Mouse (Mus musculus) inflammation-experienced regulatory T-cells, adult 6 months (primary cell): Measurements from ENCODE around the gene Zbtb24. TPM values are rescaled to one million over a fixed set of nuclear protein-coding genes. Genes with fewer than 3 reads are reported as not detected.
A peak's percentile ranks its signal among the peaks of the same experiment; 100 is the strongest.

ENCODE experiments used
- ATAC-seq: one replicate; pipeline ENCODE4 v1.8.0; 2017
- polyA plus RNA-seq, 3 experiments: library from polyadenylated mRNA; unstranded; fragments of 100-300 nt; shearing (Covaris generic); gene quantifications; one replicate each; pipeline ENCODE4 v1.2.1; 2017

Gene Zbtb24
- polyA plus RNA-seq, 3 experiments from 2014 or later, result 21.3 to 33.2 (median 29.7) TPM

DNA sequence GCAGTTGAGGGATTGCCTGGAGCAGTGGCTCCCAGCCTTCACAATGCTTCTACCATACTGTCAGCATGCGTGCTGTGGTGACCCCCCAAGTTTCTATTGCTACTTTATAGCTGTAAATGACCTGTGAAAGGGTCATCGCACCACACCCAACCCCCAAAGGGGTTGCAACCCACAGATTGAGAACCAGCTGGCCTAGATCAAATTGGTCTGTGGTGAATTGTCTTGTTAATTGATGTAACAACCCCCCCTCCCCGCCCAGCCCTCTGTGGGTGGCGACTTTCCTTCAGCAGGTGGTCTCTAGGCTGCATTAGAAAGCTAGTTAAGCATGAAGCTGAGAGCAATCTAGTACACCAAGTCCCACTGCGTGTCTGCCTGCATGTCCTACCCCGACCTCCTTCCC, 17.1 kb downstream of the Zbtb24 start:
- ATAC-seq, result no peak

DNA sequence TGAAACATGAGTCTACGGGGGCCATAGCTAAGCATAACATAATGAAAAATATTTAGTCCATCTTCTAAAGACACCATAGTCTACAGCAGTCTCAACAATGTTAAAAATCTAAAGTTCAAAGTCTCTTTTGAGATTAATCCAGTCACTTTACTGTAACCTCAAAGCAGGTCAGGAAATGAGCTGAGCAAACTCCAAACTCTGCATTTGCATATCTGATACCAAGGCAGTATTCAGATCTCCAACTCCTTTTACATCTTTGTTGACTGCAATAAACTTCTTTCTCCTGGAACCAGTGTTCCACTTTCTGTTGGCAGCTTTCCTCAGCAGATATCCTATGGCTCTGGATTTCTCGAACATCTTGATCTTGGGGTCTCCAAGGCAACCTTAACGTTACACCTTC, 20.5 kb downstream of the Zbtb24 start:
- ATAC-seq, result peak; percentile 20

DNA sequence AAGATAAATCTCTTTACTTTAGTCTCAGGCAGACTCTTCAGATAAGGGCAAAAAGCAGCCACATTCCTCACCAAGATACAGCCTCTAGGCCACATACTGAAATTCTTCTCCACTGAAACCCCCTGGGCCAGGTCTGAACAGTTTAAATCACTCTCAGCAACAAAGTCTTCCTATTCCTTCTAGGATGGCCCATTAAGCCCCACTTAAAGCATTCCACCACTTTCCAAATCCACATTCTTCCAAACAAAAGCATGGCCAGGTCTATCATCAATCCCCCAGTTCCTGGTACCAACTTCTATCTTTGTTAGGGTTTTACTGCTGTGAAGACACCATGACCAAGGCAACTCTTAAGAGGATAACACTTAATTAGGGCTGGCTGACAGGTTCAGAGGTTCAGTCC, 22.4 kb downstream of the Zbtb24 start:
- no peak for ATAC-seq

DNA sequence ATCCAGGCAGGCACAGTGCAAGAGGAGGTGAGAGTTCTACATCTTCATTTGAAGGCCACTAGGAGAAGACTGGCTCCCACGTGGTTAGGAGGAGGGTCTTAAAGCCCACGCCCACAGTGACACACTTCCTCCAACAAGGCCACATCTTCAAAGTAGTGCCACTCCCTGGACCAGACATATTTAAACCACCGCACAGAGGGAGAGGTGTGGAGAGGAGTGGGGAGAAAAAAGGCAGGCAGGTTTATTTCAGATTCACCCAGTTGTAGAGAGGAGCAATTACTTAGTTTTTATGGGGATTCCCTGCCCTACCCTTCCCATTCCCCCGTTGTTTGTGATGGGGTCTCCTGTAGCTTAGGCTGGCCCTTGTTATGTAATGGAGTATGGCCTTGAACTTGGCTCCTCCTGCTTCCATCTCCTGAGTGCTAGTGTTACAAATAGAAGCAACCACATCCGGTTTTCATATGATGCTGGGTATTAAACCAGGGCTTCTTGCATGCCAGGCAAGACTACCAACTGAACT, 22.8 kb downstream of the Zbtb24 start:
- ATAC-seq, result peak; percentile 36

DNA sequence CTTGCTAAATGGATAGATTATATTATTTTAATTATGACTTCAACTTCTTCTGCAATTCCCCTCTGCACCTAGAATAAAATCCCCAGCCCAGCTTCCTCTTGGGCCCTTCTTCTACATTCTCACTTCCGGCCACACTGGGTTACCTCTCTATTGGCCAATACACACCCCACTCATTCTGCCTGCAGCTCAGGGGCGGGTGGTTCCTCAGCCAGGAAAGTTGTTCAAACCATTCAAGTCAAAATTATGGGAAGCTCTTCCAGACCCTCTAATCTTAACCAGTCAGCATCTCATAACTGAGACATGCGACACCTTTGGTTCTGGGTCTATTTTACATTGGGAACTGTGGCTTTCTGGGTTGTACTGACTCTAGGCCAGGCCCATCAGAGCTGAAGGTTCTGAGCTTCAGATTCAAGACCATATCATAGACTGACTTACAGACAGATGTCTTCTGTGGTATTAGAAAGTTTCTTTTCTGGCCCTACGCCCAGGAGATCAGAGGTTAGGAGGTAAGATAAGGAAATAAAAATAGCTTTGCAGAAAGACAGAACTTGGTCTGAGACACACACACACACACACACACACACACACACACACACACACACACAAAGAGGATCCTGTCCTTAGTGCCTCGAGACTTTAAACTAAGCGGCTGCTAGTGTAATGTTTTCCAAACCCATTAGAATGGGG, 23.7 kb downstream of the Zbtb24 start:
- peak; percentile 39 for ATAC-seq

DNA sequence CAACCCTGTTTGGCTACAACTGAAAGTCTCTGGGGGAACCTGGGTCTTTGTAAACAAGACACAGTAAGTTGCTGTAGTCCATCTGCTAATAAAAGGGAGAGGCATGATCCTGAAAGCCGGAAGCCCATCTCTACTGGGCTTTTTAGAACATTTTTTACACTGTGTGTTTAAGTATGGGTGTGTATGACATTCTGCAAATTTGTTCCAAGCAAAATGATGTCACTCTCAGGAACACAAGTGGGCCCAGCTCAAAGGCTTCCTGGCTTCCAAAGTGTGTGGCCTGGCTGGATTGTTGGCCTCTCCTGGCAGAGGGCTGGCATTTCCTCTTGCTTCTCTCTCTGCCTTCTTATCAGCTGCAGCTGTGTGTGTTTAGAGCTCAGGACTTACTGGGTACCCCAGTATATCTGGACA, 24.8 kb downstream of the Zbtb24 start:
- no peak for ATAC-seq

DNA sequence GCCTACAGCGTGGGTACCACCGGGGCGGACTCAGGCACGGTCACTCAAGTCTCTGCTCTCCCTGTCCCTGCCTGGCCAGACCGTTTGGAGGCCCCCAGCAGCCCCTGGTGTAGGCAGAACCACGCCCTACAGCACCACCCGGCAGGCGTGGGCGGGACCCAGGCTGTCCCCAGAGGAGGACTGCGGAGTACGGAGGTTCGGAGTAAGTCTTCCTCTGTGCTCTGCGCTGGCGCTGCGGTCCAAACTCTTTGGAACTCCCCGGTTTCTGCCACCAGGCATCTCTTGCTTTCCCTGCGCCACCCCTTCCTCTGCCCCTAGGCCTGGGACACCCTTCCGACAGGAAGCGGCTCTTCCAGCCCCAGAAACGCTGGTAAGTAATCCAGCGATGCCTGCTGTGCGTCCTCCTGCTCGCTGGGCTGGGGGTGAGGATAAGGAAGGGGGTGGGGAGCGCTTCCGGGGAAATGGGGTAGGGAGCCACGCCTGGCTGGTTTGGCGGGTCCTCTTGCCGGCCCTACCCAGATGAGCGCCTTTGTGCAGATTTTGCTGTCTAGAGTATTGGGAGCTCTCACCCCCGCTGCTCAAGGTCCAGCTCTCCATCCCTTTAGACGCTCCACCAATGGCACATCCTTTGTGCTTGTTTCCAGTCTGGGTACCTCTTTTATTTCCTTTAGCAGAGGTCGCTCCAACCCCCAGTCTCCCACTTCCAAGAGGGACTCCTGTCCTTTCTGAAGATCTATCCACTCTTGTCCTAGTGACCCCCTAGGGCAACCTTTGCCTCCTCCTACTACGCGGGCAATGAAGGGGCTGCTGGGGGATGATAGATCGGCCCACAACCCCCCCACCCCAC, 26.2 kb downstream of the Zbtb24 start, which contains the start of gene Mical1:
TSS of gene Mical1 (plus strand) at position 144 of the 847 bp plus-strand sequence.
- peak; percentile 49 for ATAC-seq

DNA sequence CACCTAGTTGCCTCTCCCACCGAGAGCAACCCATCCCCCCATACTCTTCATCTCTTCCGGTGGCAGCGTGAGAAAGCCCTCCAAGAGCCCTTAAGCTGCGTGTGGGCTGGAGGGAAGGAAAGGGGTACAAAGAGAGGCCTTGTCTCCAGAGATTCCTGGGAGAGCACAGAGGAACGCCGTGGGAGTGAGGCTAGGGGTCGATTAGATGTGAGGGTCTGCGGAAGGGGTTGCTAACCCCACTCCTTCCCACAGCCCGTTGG, 26.8 kb downstream of the Zbtb24 start:
- peak; percentile 1 for ATAC-seq

DNA sequence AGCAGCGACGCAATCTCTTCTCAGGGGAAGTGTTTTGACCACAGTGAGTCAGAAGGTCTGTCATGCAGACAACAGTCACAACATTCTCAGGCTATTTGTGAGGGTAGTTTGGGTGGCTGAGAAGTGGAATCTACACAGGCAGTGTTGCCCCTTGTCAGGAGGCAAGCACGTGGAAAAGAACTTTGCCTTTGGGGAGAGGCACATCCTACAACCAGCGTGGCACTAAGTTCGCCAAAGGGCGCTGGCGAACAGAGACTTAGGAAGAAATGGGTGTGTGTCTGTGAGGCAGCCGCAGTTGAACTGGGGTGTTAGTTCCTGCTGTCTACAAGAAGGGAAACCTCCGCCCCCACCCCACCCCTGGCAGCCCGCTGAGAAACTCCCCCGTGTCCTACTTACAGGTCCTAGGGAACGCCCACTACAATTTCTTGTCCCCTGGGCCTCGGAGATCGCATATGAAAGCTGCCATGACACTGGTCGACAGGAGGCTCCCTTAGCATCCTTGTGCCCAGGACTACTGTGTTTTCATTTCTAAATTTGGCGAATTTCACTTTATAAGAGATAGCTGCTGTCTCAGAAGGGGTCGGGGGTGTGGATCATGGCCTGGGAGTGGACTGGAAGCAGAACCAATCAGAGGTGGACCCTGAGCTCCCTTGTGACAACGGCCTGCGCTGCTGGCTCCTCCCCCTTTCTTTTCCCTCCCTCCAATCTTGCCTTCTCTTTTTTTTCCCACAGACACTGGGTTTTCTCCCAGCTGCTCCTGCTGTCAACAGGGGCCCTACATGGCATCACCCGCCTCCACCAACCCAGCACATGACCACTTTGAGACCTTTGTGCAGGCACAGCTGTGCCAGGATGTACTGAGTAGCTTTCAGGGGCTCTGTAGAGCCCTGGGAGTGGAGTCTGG, 27.3 kb downstream of the Zbtb24 start:
- ATAC-seq, result peak; percentile 45

DNA sequence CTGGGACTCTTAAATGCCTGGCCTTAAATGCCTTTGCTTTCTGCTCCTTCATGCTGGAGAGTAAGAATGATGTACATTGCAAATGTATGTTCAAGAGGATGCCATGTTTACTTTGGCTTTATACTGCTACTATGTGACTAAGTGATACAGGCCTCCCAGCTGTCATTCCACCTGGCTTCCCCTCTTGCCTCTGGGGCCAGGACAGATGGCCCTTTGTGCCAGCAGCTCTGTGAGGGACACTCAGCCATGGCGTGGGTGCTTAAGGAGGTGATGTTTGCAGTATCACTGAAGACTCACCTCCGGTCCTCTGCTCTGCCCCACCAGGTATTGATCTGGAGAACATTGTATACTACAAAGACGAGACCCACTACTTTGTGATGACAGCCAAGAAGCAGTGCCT, 29.8 kb downstream of the Zbtb24 start:
- ATAC-seq, result no peak

DNA sequence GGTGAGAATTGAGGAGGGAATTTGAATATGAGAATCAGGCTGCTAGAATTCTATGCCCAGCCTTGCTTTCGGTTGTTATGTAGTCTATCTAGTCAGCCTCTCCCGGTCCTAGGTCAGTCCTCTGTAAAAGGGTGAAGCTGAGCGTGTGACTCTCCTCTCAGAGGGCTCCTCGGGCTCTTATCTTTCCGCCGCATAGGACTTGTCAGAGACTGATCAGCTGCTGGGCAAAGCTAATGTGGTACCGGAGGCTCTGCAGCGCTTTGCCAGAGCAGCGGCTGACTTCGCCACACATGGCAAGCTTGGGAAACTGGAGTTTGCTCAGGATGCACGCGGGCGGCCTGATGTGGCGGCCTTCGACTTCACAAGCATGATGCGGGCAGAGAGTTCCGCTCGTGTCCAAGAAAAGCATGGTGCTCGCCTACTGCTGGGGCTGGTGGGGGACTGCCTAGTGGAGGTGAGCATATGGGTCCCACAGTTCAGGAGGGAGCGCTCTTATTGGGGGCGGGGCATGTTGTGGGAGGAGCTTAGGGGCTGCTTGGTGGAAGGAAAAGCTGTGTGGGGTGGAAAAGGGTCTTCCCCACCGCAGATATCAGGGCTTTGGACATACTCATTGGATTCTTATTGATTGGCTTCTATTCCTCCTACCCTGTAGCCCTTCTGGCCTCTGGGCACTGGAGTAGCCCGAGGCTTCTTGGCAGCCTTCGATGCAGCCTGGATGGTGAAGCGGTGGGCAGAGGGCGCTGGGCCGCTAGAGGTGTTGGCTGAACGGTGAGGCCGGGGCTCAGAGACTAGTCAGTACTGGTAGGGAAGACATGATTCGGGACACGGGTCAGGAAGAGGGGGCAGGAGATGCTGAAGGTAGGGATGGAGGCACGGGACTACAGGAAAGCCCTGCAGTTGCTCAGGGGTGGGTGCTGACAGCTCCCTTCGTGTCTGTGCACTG, 31.0 kb downstream of the Zbtb24 start:
- ATAC-seq, result no peak

DNA sequence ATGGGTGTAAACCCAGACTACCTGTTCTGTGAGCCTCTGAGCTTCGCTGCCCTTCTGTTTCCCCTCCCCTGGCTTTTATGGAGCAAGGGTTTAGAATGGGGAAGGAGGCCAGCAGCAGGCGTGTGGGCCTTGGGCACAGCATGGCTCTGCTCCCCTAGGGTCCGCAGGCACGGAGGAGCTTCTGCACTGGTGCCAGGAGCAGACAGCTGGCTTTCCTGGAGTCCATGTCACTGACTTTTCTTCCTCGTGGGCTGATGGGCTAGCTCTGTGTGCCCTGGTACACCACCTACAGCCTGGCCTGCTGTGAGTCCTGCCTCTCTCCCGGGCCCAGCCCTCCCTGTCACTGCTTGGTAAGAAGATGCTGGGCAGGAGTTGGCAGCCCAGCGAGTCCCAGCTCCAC, 32.3 kb downstream of the Zbtb24 start:
- no peak for ATAC-seq

DNA sequence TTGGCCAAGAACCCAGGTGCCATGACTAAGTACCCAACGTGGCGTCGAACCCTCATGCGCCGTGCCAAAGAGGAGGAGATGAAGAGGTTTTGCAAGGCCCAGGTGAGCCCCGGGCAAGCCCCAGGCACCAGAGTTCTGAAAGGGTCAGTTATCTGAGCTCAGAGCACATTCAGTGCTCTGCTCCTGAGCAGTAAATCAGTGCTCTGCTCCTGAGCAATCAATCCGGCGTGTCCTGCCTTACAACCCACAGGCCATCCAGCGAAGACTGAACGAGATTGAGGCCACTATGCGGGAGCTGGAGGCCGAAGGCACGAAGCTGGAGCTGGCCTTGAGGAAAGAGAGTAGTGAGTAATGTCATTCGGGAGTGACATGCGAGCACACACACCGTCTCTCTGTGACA, 35.6 kb downstream of the Zbtb24 start:
- no peak for ATAC-seq

DNA sequence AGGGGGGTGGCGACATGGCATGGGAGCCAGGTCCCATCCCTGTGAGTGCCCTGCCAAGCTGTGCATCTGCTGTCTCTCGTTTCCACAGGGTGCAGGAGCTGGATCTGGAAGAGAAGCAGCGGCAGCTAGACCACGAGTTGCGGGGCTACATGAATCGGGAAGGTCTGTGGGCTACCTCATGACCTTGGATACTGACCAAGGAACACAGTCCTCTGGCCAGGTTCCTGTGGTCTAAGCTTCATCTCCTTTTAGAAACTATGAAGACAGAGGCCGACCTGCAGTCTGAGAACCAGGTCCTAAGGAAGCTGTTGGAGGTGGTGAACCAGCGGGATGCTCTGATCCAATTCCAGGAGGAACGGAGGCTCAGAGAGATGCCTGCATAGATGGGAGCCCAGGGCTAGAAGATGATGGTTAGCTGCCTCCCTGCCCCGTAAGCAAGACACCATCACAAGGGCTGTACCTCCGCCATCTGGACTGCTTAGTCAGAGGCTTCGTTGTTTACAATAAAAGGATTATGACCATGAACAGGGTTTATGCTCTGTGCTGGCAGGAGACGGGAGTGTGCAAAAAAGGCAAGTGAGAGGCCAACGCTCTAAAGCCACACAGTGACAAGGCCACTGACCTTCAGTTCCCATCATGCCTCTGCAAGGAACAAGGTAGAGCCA, 36.5 kb downstream of the Zbtb24 start:
- ATAC-seq, result no peak

DNA sequence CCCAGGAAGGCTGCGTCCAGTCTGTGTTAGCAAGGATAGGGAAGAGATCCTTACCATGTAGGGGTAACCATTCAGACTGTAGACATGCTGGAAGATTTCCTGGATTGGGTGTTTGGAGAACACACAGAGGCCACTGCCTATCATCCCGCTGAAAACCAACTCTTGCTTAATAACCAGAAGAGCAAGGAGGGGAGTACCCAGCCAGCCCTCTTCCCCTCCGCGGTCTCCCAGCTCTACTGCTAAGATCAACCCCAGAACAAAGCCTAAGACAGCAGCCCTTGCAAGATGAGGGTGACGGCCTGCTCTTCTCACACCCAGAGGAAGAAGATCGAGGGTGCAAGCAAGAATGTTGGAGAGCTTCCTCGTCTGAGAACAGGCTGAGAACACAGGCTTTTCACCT, 38.7 kb downstream of the Zbtb24 start:
- ATAC-seq, result no peak

DNA sequence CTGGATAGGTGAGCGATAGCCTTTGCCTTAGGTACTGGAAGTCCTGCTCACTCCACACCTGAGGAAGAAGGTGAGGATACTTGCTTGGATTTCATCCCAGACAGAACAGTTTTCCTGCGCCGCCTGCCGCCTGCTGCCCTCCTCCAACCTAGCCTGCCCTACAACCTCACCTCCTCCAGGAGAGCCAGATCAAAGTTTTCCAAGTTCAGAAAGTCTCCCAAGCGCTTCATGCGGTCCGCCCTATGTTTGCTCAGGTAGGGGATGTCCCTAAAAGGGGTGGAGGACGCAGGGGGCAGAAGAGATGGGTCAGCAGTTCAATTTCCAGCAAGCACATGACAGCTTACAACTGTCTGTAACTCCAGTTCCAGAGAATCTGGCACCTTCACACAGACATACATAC, 39.1 kb downstream of the Zbtb24 start:
- peak; percentile 10 for ATAC-seq

DNA sequence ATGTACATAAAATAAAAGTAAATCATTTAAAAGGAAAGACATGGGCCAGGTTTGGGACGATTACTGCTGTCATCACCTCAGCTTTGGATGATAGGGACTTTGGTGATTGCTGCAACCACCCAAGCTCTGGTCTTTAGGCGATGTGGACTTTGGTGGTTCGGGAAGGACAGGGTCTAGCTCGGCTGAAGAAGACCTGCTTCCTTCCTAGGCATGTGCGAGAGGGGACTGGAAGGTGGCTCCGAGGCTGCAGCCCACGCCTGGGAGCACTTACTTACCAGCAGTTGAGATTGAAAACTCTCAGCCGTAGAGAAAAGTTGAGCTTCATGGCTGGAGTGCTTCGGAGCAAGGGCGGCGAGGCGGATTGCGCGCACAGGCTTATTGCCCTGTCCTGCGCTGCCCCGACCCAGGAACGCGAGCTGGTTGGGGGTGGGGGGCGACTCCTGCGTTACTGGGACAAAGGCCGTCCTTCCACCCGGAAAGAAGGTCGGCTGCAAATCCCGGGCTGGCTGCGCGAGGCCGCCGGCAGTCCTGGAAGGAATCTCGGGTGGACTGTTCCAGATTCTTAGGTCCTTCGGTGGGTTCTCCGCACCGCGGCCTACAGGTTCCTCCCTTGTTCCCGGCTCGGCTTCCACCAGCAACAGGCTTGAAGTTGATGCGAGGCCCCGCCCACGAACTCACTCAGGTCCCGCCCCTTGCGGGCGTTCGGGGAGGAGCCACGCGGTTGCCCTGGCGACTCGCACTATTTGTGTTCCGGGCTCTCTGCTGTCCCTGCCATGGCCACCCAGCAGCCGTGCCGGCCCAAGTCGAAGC, 39.7 kb downstream of the Zbtb24 start, which contains the start of the genes Smpd2 and Ppil6:
TSS of gene Smpd2 (minus strand) at position 662 of the 810 bp plus-strand sequence.
TSS of gene Ppil6 (plus strand) at position 732 of the 810 bp plus-strand sequence.
- peak; percentile 89 for ATAC-seq

DNA sequence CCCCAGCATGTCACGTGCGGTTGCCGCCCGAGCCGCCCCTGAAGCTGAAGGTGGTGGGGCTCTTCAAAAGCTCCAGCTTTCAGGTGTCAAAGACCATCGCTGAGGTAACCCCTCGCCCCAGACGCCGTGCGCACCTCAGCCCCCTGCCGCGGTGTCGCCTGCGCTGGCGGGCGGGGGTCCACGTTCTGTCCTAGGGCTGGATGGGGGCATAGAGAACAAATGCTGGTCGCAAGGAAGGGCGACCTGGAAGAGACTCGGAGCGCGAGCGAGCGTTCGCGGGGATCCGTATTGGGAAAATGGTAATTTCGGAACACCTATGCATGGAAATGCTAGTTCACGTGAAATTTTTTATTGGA, 40.3 kb downstream of the Zbtb24 start:
- ATAC-seq, result no peak

DNA sequence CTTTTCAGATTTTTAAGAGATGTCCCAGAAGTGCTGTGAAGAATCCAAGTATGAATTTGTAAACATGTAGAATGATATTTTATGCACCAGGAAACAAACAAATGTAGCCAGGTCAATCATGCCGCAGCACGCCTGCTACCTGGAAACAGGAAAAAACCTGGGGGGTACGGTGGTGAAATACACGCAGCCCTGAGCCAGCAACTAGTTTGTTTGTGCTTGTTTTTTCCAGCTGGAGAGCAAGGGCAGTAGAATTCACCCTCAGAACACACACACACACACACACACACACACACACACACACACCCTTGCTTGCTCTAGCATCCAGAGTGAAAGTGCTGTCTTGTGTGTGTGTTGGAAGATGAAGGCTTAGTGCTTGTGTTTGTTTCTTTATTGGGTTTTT, 40.9 kb downstream of the Zbtb24 start:
- ATAC-seq, result no peak

DNA sequence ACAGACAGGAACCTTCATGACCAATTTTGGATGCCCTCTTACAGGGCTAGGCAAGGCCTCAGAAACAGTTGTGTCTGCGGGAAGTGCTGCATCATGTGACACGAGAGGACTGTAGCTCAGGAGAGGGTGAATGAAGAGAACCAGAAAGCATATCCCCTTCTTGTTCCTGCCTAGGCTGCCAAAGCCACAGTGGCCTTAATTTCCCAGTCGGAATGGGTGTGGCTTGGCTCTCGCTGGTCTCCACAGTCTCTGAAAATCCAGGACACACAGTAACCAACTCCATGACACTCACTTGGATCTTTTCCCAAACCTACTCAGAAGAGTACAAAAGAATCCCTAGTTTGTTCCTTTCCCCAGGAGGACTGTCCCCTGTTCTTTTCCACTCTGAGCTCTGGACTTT, 50.8 kb downstream of the Zbtb24 start:
- no peak for ATAC-seq
